19 mouse cellular contexts compared by ENCODE assay signal in genomic region chr2:128523425-128524108, GRCm38 (mm10).
DNase-seq lines count a peak whose midpoint lies in the region; ATAC-seq and TF ChIP-seq lines count a peak whose summit lies in the region.
"Had no signal": no experiment of that assay in that cellular context is flagged by ENCODE, and none has a peak within 500 bp of the region (broad histone marks: within the 10 kb centered on the region; RNA-seq: fewer than 3 reads in every experiment).

No protein-coding gene starts in this region.

- H3K4me3 ChIP-seq in stomach, embryonic 16.5 days (replicated peaks; ENCODE audit: low read length): no peak overlapping the region
- no peak overlapping the region for H3K4me3 ChIP-seq in stomach, postnatal 0 days (ENCODE audit: low read depth, low read length)
- H3K4me3 ChIP-seq in forebrain, embryonic 13.5 days: no peak overlapping the region
- H3K4me3 ChIP-seq: forebrain, embryonic 10.5 days; heart, adult 2 months had no signal

- no peaks in the 10 kb centered on the region for H3K9me3 ChIP-seq in stomach, embryonic 16.5 days (replicated peaks; ENCODE audit: control insufficient read depth, low read length)
- H3K9me3 ChIP-seq in stomach, postnatal 0 days (ENCODE audit: control insufficient read depth, low read length): no peaks in the 10 kb centered on the region
- H3K9me3 ChIP-seq in forebrain, embryonic 13.5 days (replicated peaks): no peaks in the 10 kb centered on the region
- H3K9me3 ChIP-seq: forebrain, embryonic 10.5 days had no signal

- H3K4me2 ChIP-seq in stomach, embryonic 16.5 days (ENCODE audit: low read depth, low read length): no peak overlapping the region
- no peak overlapping the region for H3K4me2 ChIP-seq in stomach, postnatal 0 days (replicated peaks; ENCODE audit: low read depth)
- H3K4me2 ChIP-seq in forebrain, embryonic 13.5 days: no peak overlapping the region

- DNase-seq in heart, adult 8-10 months (ENCODE audit: low spot score): peak; percentile 47
- DNase-seq in heart, adult 11 months: no peak
- DNase-seq in stomach, postnatal 0 days (ENCODE audit: low spot score): no peak
- peak; percentile 29 for DNase-seq in gastrocnemius, postnatal 10 days
- DNase-seq in skeletal muscle tissue, adult 2 months (ENCODE audit: low read depth, low spot score): peak; percentile 31
- DNase-seq in T-cell, adult 2 months (ENCODE audit: low spot score): no peak
- DNase-seq: cerebellum, adult 9-11 months; liver; lung, adult 18-20 months; midbrain, embryonic 14.5 days; right cerebral cortex, postnatal 14 days; thymus, postnatal 4 days had no signal

- WGBS in stomach, embryonic 16.5 days: 59% methylated on average over 4 of the region's 4 CpGs
- WGBS in stomach, postnatal 0 days: 62% methylated on average over 4 of the region's 4 CpGs
- 77% methylated on average over 4 of the region's 4 CpGs for WGBS in forebrain, embryonic 13.5 days

- TF ChIP-seq CTCF in stomach, postnatal 0 days (IDR thresholded peaks at IDR 0.05; ENCODE audit: low read depth): no peak

- H3K9ac ChIP-seq in stomach, embryonic 16.5 days (ENCODE audit: low read length): no peak overlapping the region
- H3K9ac ChIP-seq in stomach, postnatal 0 days (ENCODE audit: low read length): no peak overlapping the region
- H3K9ac ChIP-seq in forebrain, embryonic 13.5 days: no peak overlapping the region

- H3K27ac ChIP-seq in stomach, embryonic 16.5 days (ENCODE audit: low read length): 0 out of 2 replicates have a peak overlapping the region, but pooled peaks have one; percentile 12
- H3K27ac ChIP-seq in stomach, postnatal 0 days (replicated peaks): no peak overlapping the region
- H3K27ac ChIP-seq in forebrain, embryonic 13.5 days: no peak overlapping the region
- H3K27ac ChIP-seq: forebrain, embryonic 10.5 days; heart, adult 2 months; kidney, postnatal 0 days had no signal

- no peaks in the 10 kb centered on the region; the same call in 1 of the 2 replicates for H3K4me1 ChIP-seq in stomach, embryonic 16.5 days (ENCODE audit: control insufficient read depth, insufficient read depth, low read length)
- H3K4me1 ChIP-seq in stomach, postnatal 0 days (replicated peaks; ENCODE audit: control insufficient read depth, insufficient read depth): no peaks in the 10 kb centered on the region
- H3K4me1 ChIP-seq in forebrain, embryonic 13.5 days: no peaks in the 10 kb centered on the region
- H3K4me1 ChIP-seq: forebrain, embryonic 10.5 days had no signal

- no peak for TF ChIP-seq EP300 in stomach, postnatal 0 days (optimal IDR thresholded peaks at IDR 0.05)

- no peaks in the 10 kb centered on the region for H3K27me3 ChIP-seq in stomach, embryonic 16.5 days (ENCODE audit: control insufficient read depth, insufficient read depth, low read length)
- no peaks in the 10 kb centered on the region for H3K27me3 ChIP-seq in stomach, postnatal 0 days (ENCODE audit: control insufficient read depth, insufficient read depth, low read length)
- H3K27me3 ChIP-seq in forebrain, embryonic 13.5 days: no peaks in the 10 kb centered on the region

- peak; percentile 38; the same call in 1 of the 2 replicates for ATAC-seq in stomach, embryonic 16.5 days (ENCODE audit: insufficient read depth, low FRiP score)
- no peak for ATAC-seq in stomach, postnatal 0 days (ENCODE audit: low FRiP score, low TSS enrichment)
- ATAC-seq in forebrain, embryonic 13.5 days: no peak
- ATAC-seq: hindbrain, embryonic 16.5 days; intestine, postnatal 0 days had no signal

- no peaks in the 10 kb centered on the region for H3K36me3 ChIP-seq in stomach, embryonic 16.5 days (ENCODE audit: control insufficient read depth, insufficient read depth, low read length)
- no peaks in the 10 kb centered on the region for H3K36me3 ChIP-seq in stomach, postnatal 0 days (ENCODE audit: control insufficient read depth, insufficient read depth, low read length)
- H3K36me3 ChIP-seq in forebrain, embryonic 13.5 days (ENCODE audit: poor library complexity, severe bottlenecking): no peaks in the 10 kb centered on the region
- H3K36me3 ChIP-seq: forebrain, embryonic 10.5 days had no signal

Comparison
In these comparisons a context has a peak if more than half of its experiments do, and no peak if none do; other contexts are left out.
1. DNase-seq: peak in heart, adult 8-10 months (single experiment), gastrocnemius, postnatal 10 days (single experiment) and skeletal muscle tissue, adult 2 months (single experiment); none in heart, adult 11 months (single experiment), stomach, postnatal 0 days (single experiment) and T-cell, adult 2 months (single experiment).